Mouse (Mus musculus) kidney, adult 2 months (tissue): ENCODE results near the gene Osbpl9. TPM values are rescaled to one million over a fixed set of nuclear protein-coding genes. Genes with fewer than 3 reads are reported as not detected.

Experiments used
- DNase-seq: peaks from one replicate; pipeline ENCODE4 v3.0.0; 2021
- H3K27ac ChIP-seq: fragments of 200-500 bp; 2 replicates; pipeline ENCODE4 v1.5.1; 2012; ENCODE audit warnings: low read depth, low read length, control low read depth, inconsistent platforms; ENCODE audit not compliant: insufficient read depth
- H3K27me3 ChIP-seq: fragments of 200-500 bp; replicated peaks from 2 replicates; pipeline ENCODE4 v1.6.1; 2012; ENCODE audit warnings: mild to moderate bottlenecking, moderate library complexity, low read length, inconsistent platforms; ENCODE audit not compliant: control insufficient read depth, insufficient read depth
- H3K36me3 ChIP-seq: fragments of 200-500 bp; 2 replicates; pipeline ENCODE4 v1.6.1; 2012; ENCODE audit warnings: mild to moderate bottlenecking, moderate library complexity, low read length, inconsistent platforms; ENCODE audit not compliant: control insufficient read depth, insufficient read depth
- H3K4me1 ChIP-seq: fragments of 200-500 bp; 2 replicates; pipeline ENCODE4 v1.6.1; 2011; ENCODE audit warnings: low read length; ENCODE audit not compliant: control insufficient read depth, insufficient read depth
- H3K4me3 ChIP-seq: fragments of 200-500 bp; 2 replicates; pipeline ENCODE4 v1.5.1; 2011; ENCODE audit warnings: mild to moderate bottlenecking, low read depth, low read length, control low read depth; ENCODE audit not compliant: insufficient read depth
- CTCF ChIP-seq: fragments of 200-500 bp; conservative IDR thresholded peaks from 2 replicates; pipeline ENCODE4 v1.5.1; 2011; ENCODE audit warnings: low read depth, mild to moderate bottlenecking, control low read depth, low read length, moderate library complexity, mixed read lengths; ENCODE audit not compliant: insufficient read depth, insufficient read length
- POLR2A ChIP-seq: fragments of 200-500 bp; IDR thresholded peaks from one replicate; pipeline ENCODE4 v1.6.1; 2011; ENCODE audit warnings: low read depth, low read length, control low read depth
- WGBS: fragments of 180-500 bp; shearing (Covaris S2); methylation state at CpG from one replicate; pipeline ENCODE4 v1.1.7; 2018; 5-methylcytosine and 5-hydroxymethylcytosine counted together
- polyA plus RNA-seq: library from polyadenylated mRNA; depleted of rRNA; stranded (reverse); fragments of >200 nt; gene quantifications from 2 replicates; pipeline ENCODE4 v1.2.3, GENCODE M21; 2012

Osbpl9 gene
- polyA plus RNA-seq, 1 experiment = 201 TPM

- DNase-seq = peak; percentile 43
- no peaks in the 10 kb centered on the region for H3K27me3 ChIP-seq
- H3K4me3 ChIP-seq = no peak overlapping the region
- no peak overlapping the region for H3K27ac ChIP-seq
- WGBS = 54% methylated on average over 4 of the region's 4 CpGs
- TF ChIP-seq POLR2A (no peak), CTCF (no peak)
- H3K4me1 ChIP-seq = no peaks in the 10 kb centered on the region; the same call in 1 of the 2 replicates
- peaks cover 8% of the 10 kb centered on the region for H3K36me3 ChIP-seq
Observed at GRCm38 (mm10) chr4:109059255-109059821, 142.7 kb downstream of the Osbpl9 start.

DNA sequence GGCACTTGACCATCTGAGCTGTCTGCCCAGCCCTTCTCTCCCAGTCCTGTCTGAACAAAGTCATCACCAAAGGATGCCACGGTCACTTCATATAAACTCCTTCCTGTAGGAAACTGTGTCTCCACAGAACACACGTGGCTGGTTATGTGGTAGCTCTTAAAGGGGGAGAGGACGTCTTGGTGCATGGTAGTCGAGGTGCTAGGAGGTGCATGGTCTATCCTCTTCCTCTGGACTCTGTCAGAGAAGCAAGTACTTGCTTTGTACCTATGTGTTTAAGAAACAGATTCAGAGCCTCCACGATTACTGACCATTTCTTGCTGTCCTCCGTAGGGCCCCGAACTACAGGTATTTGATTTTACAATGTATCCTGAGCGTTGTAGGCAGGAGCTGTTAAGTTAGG, 144.4 kb downstream of the Osbpl9 start:
- 91% methylated on average over 8 of the region's 8 CpGs for WGBS
- no peaks in the 10 kb centered on the region for H3K27me3 ChIP-seq
- no peak for TF ChIP-seq CTCF
- no peak for TF ChIP-seq POLR2A
- H3K4me1 ChIP-seq = no peaks in the 10 kb centered on the region
- peaks cover 3% of the 10 kb centered on the region; the same call in 1 of the 2 replicates for H3K36me3 ChIP-seq
- H3K27ac ChIP-seq = no peak overlapping the region
- no peak for DNase-seq
- H3K4me3 ChIP-seq = no peak overlapping the region

GRCm38 (mm10) chr4:109056351-109056750, 145.7 kb downstream of the Osbpl9 start:
- H3K4me3 ChIP-seq = no peak overlapping the region
- no peaks in the 10 kb centered on the region for H3K27me3 ChIP-seq
- peaks cover 4% of the 10 kb centered on the region for H3K36me3 ChIP-seq
- H3K4me1 ChIP-seq = no peaks in the 10 kb centered on the region
- peak; percentile 38 for DNase-seq
- no peak overlapping the region for H3K27ac ChIP-seq
- TF ChIP-seq CTCF (no peak; the same call in 1 of the 2 replicates), POLR2A (no peak)
- WGBS = 51% methylated on average over 7 of the region's 7 CpGs

DNA sequence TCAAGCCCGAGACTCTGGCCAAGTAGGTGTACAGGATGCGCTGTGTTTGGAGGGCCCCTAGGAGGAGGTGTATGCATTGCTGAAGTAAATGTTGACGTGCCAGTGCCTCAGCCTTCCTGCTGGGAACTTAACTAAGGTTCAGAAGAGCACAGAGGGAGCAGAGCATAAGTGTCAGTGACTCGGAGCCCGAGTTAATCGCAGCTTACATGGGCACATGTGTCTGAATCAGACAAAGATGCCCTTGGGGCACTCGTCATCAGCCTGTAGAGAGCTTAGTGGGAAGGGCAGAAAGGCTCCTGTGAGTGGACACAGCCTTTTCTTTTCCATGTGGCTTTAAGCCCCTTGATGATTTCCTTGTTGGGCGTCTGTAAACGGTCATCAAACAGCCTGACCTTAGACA, 148.1 kb downstream of the Osbpl9 start:
- Histone ChIP-seq H3K27me3 (no peaks in the 10 kb centered on the region), H3K4me3 (no peak overlapping the region), H3K27ac (no peak overlapping the region), H3K4me1 (no peaks in the 10 kb centered on the region), H3K36me3 (peaks cover 6% of the 10 kb centered on the region)
- no peak for DNase-seq
- WGBS = 91% methylated on average over 9 of the region's 9 CpGs
- no peak for TF ChIP-seq POLR2A
- TF ChIP-seq CTCF = no peak

- no peaks in the 10 kb centered on the region for H3K4me1 ChIP-seq
- TF ChIP-seq POLR2A = no peak
- no peak for TF ChIP-seq CTCF
- H3K36me3 ChIP-seq = peaks cover 4% of the 10 kb centered on the region
- no peak overlapping the region for H3K27ac ChIP-seq
- WGBS = 60% methylated on average over 1 of the region's 1 CpGs
- no peak overlapping the region for H3K4me3 ChIP-seq
- no peak for DNase-seq
- H3K27me3 ChIP-seq = no peaks in the 10 kb centered on the region
Observed at GRCm38 (mm10) chr4:109052282-109052681, 149.8 kb downstream of the Osbpl9 start.

GRCm38 (mm10) chr4:109048258-109048657, 153.8 kb downstream of the Osbpl9 start:
- H3K4me1 ChIP-seq = no peaks in the 10 kb centered on the region
- H3K4me3 ChIP-seq = no peak overlapping the region
- TF ChIP-seq POLR2A (no peak), CTCF (no peak)
- no peaks in the 10 kb centered on the region for H3K27me3 ChIP-seq
- H3K36me3 ChIP-seq = peaks cover 8% of the 10 kb centered on the region
- no peak overlapping the region for H3K27ac ChIP-seq
- DNase-seq = no peak
- 52% methylated on average over 4 of the region's 4 CpGs for whole genome bisulfite sequencing

GRCm38 (mm10) chr4:109043756-109044155, 158.3 kb downstream of the Osbpl9 start:
- 70% methylated on average over 5 of the region's 5 CpGs for WGBS
- Histone ChIP-seq H3K27me3 (no peaks in the 10 kb centered on the region), H3K4me3 (no peak overlapping the region), H3K36me3 (peaks cover 8% of the 10 kb centered on the region), H3K4me1 (no peaks in the 10 kb centered on the region), H3K27ac (no peak overlapping the region)
- no peak for TF ChIP-seq CTCF
- no peak for TF ChIP-seq POLR2A
- no peak for DNase-seq
